Mouse (Mus musculus): Measurements from ENCODE around the gene Derl3. TPM values are rescaled to one million over a fixed set of nuclear protein-coding genes. Genes with fewer than 3 reads are reported as not detected.
A peak's percentile ranks its signal among the peaks of the same experiment; 100 is the strongest.
"Not testable (repeated sequence)": the region's sequence is repeated elsewhere in the genome, so short reads cannot be mapped to it uniquely, and the experiment has no call there.

The Derl3 gene
- polyA plus RNA-seq, 1 experiment from 2014 or later, result 2.1 TPM

- Histone ChIP-seq H3K4me2 (no peak overlapping the region), H3K4me3 (no peak overlapping the region), H3K4me1 (replicated peaks) (peaks cover 23% of the 10 kb centered on the region), H3K36me3 (peaks cover 23% of the 10 kb centered on the region), H3K9ac (no peak overlapping the region), H3K9me3 (replicated peaks) (no peaks in the 10 kb centered on the region), H3K27ac (ENCODE audit: poor library complexity, severe bottlenecking) (no peak overlapping the region), H3K27me3 (replicated peaks) (0 out of 2 replicates have a peak, but pooled peaks cover 7% of the 10 kb centered on the region)
- ATAC-seq (ENCODE audit: insufficient number of reproducible peaks, low FRiP score), result no peak
- 87% methylated on average over 15 of the region's 15 CpGs for WGBS
Observed at GRCm38 (mm10) chr10:75855416-75855981, 37.7 kb upstream of the Derl3 start.

GRCm38 (mm10) chr10:75856155-75856907, 36.9 kb upstream of the Derl3 start:
- 0 out of 2 replicates have a peak, but pooled peaks cover 3% of the 10 kb centered on the region for H3K27me3 ChIP-seq (replicated peaks)
- H3K4me1 ChIP-seq (replicated peaks), result peaks cover 30% of the 10 kb centered on the region
- WGBS, result 67% methylated on average over 11 of the region's 11 CpGs

GRCm38 (mm10) chr10:75856976-75857375, 36.2 kb upstream of the Derl3 start:
- Histone ChIP-seq H3K27ac (ENCODE audit: poor library complexity, severe bottlenecking) (no peak overlapping the region), H3K27me3 (replicated peaks) (no peaks in the 10 kb centered on the region), H3K4me2 (no peak overlapping the region), H3K36me3 (peaks cover 23% of the 10 kb centered on the region), H3K9ac (no peak overlapping the region), H3K9me3 (replicated peaks) (no peaks in the 10 kb centered on the region), H3K4me1 (replicated peaks) (peaks cover 34% of the 10 kb centered on the region), H3K4me3 (no peak overlapping the region)
- no peak for ATAC-seq (ENCODE audit: insufficient number of reproducible peaks, low FRiP score)
- 78% methylated on average over 3 of the region's 3 CpGs for WGBS

More at GRCm38 (mm10) chr10:75856155-75856907, 36.9 kb upstream of the Derl3 start:
- Histone ChIP-seq H3K9me3 (replicated peaks) (no peaks in the 10 kb centered on the region), H3K4me3 (no peak overlapping the region), H3K4me2 (no peak overlapping the region), H3K36me3 (peaks cover 23% of the 10 kb centered on the region), H3K27ac (ENCODE audit: poor library complexity, severe bottlenecking) (no peak overlapping the region), H3K9ac (no peak overlapping the region)
- no peak for ATAC-seq (ENCODE audit: insufficient number of reproducible peaks, low FRiP score)

GRCm38 (mm10) chr10:75857598-75857997, 35.6 kb upstream of the Derl3 start:
- no peak for ATAC-seq (ENCODE audit: insufficient number of reproducible peaks, low FRiP score)
- Histone ChIP-seq H3K27ac (ENCODE audit: poor library complexity, severe bottlenecking) (no peak overlapping the region), H3K4me3 (no peak overlapping the region), H3K9me3 (replicated peaks) (no peaks in the 10 kb centered on the region), H3K9ac (no peak overlapping the region), H3K36me3 (peaks cover 23% of the 10 kb centered on the region), H3K4me2 (no peak overlapping the region), H3K27me3 (replicated peaks) (no peaks in the 10 kb centered on the region), H3K4me1 (replicated peaks) (peaks cover 34% of the 10 kb centered on the region)
- 91% methylated on average over 4 of the region's 4 CpGs for WGBS

- Histone ChIP-seq H3K27me3 (replicated peaks) (no peaks in the 10 kb centered on the region), H3K9me3 (replicated peaks) (no peaks in the 10 kb centered on the region), H3K4me2 (peak overlapping the region; percentile 86), H3K9ac (peak overlapping the region; percentile 95), H3K4me1 (replicated peaks) (peaks cover 34% of the 10 kb centered on the region), H3K36me3 (peaks cover 23% of the 10 kb centered on the region), H3K27ac (ENCODE audit: poor library complexity, severe bottlenecking) (peak overlapping the region; percentile 95), H3K4me3 (peak overlapping the region; percentile 78)
- peak; percentile 73 for ATAC-seq (ENCODE audit: insufficient number of reproducible peaks, low FRiP score)
- WGBS, result 2% methylated on average over 26 of the region's 27 CpGs
Observed at GRCm38 (mm10) chr10:75859107-75859746, 34.0 kb upstream of the Derl3 start.

GRCm38 (mm10) chr10:75859786-75860470, 33.3 kb upstream of the Derl3 start, which contains the start of gene Mif:
Gene Mif (minus strand): TSS chr10:75860240.
- not testable (repeated sequence) for H3K27me3 ChIP-seq (replicated peaks); H3K9me3 ChIP-seq (replicated peaks)
- ATAC-seq (ENCODE audit: insufficient number of reproducible peaks, low FRiP score), result peak; percentile 95
- peaks cover 23% of the 10 kb centered on the region for H3K36me3 ChIP-seq
- peak within 1 kb of the TSS; percentile 86 for H3K4me2 ChIP-seq
- peak within 1 kb of the TSS; percentile 95 for H3K27ac ChIP-seq (ENCODE audit: poor library complexity, severe bottlenecking)
- H3K4me3 ChIP-seq, result peak within 1 kb of the TSS; percentile 78
- peaks cover 34% of the 10 kb centered on the region for H3K4me1 ChIP-seq (replicated peaks)
- under 1% methylated on average over 46 of the region's 46 CpGs for WGBS
- peak within 1 kb of the TSS; percentile 95 for H3K9ac ChIP-seq

- H3K36me3 ChIP-seq, result peaks cover 23% of the 10 kb centered on the region
- 23% methylated on average over 7 of the region's 7 CpGs for WGBS
- no peaks in the 10 kb centered on the region for H3K27me3 ChIP-seq (replicated peaks)
- ATAC-seq (ENCODE audit: insufficient number of reproducible peaks, low FRiP score), result no peak
- H3K4me1 ChIP-seq (replicated peaks), result peaks cover 34% of the 10 kb centered on the region
- peak overlapping the region; percentile 95 for H3K27ac ChIP-seq (ENCODE audit: poor library complexity, severe bottlenecking)
- 0 out of 2 replicates have a peak overlapping the region, but pooled peaks have one; percentile 22 for H3K9ac ChIP-seq
- H3K4me2 ChIP-seq, result peak overlapping the region; percentile 86
- H3K4me3 ChIP-seq, result peak overlapping the region; percentile 78; the same call in 1 of the 2 replicates
- H3K9me3 ChIP-seq (replicated peaks), result no peaks in the 10 kb centered on the region
Observed at GRCm38 (mm10) chr10:75860746-75861145, 32.5 kb upstream of the Derl3 start.

- H3K9ac ChIP-seq, result no peak overlapping the region
- peaks cover 20% of the 10 kb centered on the region for H3K36me3 ChIP-seq
- 76% methylated on average over 5 of the region's 5 CpGs for WGBS
- peaks cover 34% of the 10 kb centered on the region for H3K4me1 ChIP-seq (replicated peaks)
- H3K4me3 ChIP-seq, result no peak overlapping the region
- no peak overlapping the region for H3K4me2 ChIP-seq
- H3K27me3 ChIP-seq (replicated peaks), result no peaks in the 10 kb centered on the region
- ATAC-seq (ENCODE audit: insufficient number of reproducible peaks, low FRiP score), result no peak
- no peaks in the 10 kb centered on the region for H3K9me3 ChIP-seq (replicated peaks)
- H3K27ac ChIP-seq (ENCODE audit: poor library complexity, severe bottlenecking), result no peak overlapping the region
Observed at GRCm38 (mm10) chr10:75861587-75861986, 31.6 kb upstream of the Derl3 start.

GRCm38 (mm10) chr10:75872025-75872914, 20.9 kb upstream of the Derl3 start:
- no peak for ATAC-seq (ENCODE audit: insufficient number of reproducible peaks, low FRiP score)
- peak overlapping the region; percentile 37 for H3K4me3 ChIP-seq
- H3K27me3 ChIP-seq (replicated peaks), result no peaks in the 10 kb centered on the region
- H3K9me3 ChIP-seq (replicated peaks), result no peaks in the 10 kb centered on the region
- no peaks in the 10 kb centered on the region for H3K36me3 ChIP-seq
- peaks cover 11% of the 10 kb centered on the region for H3K4me1 ChIP-seq (replicated peaks)
- 30% methylated on average over 10 of the region's 10 CpGs for WGBS
- peak overlapping the region; percentile 68 for H3K4me2 ChIP-seq
- peak overlapping the region; percentile 57 for H3K27ac ChIP-seq (ENCODE audit: poor library complexity, severe bottlenecking)
- H3K9ac ChIP-seq, result peak overlapping the region; percentile 26; the same call in 1 of the 2 replicates

GRCm38 (mm10) chr10:75872915-75873542, 20.2 kb upstream of the Derl3 start:
- H3K27me3 ChIP-seq (replicated peaks), result no peaks in the 10 kb centered on the region
- H3K4me1 ChIP-seq (replicated peaks), result peaks cover 11% of the 10 kb centered on the region
- H3K4me3 ChIP-seq, result peak overlapping the region; percentile 37
- no peaks in the 10 kb centered on the region for H3K36me3 ChIP-seq
- peak overlapping the region; percentile 68 for H3K4me2 ChIP-seq
- peak overlapping the region; percentile 77 for H3K27ac ChIP-seq (ENCODE audit: poor library complexity, severe bottlenecking)
- ATAC-seq (ENCODE audit: insufficient number of reproducible peaks, low FRiP score), result peak; percentile 90
- peak overlapping the region; percentile 56; the same call in 1 of the 2 replicates for H3K9ac ChIP-seq
- H3K9me3 ChIP-seq (replicated peaks), result no peaks in the 10 kb centered on the region
- WGBS, result 2% methylated on average over 11 of the region's 11 CpGs
